In the genomic region with DNA sequence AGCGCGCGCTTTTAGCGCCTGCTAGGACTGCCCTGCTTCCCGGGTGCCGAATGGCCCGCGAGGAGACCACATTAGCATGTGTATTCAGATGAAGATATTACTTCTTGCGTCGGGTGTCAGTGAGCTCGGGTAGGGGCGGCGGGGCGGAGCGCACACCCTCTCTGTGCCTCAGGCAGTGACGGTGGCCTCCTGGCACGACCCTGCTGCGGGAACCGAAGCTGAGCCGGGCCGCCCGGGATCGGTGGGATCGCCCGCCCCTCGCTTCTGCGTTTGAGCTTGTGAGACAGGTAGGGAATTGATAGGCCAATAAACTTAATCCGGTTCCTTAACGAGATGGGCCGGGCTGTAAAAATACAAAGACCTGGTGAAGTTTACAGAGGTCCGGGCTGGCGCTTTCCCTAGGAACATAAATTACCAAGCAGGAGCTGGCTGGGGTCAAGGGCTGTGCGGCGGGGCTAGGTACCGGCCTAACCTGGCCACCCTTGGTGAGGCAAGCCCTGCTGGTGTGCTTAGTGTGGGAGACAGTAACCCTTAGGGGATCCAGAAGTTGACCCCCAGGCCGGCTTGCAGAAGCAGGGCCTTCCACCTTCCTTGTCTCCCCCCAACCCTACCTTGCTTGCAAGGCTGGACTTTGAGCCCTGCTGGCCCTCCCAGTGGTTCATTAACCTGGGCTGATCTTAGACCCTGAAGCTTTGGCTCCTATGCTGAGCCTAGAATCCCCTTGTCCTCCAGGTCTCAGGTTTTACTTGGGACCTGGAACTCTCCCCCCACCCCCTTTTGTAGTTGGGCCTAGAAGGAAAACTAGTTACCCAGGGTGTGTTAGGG, we compare ENCODE assay signal across 8 mouse cellular contexts. TPM values are rescaled to one million over a fixed set of nuclear protein-coding genes. Genes with fewer than 3 reads are reported as not detected.
DNase-seq lines count a peak whose midpoint lies in the region; ATAC-seq and TF ChIP-seq lines count a peak whose summit lies in the region.

No protein-coding gene starts in this region.

- no peaks in the 10 kb centered on the region for H3K9me3 ChIP-seq in embryonic facial prominence, embryonic 11.5 days (replicated peaks; ENCODE audit: control insufficient read depth, low read length)
- H3K9me3 ChIP-seq in midbrain, embryonic 12.5 days: no peaks in the 10 kb centered on the region

- peaks cover 32% of the 10 kb centered on the region for H3K27me3 ChIP-seq in embryonic facial prominence, embryonic 11.5 days (ENCODE audit: control insufficient read depth, insufficient read depth, low read length)
- H3K27me3 ChIP-seq in midbrain, embryonic 12.5 days: peaks cover 77% of the 10 kb centered on the region

- peaks cover 14% of the 10 kb centered on the region for H3K4me1 ChIP-seq in embryonic facial prominence, embryonic 11.5 days (ENCODE audit: control insufficient read depth, insufficient read depth, low read length)
- peaks cover 62% of the 10 kb centered on the region for H3K4me1 ChIP-seq in midbrain, embryonic 12.5 days

- WGBS in embryonic facial prominence, embryonic 11.5 days: 4% methylated on average over 36 of the region's 36 CpGs
- under 1% methylated on average over 36 of the region's 36 CpGs for WGBS in midbrain, embryonic 12.5 days

- intact Hi-C loops in gastrocnemius, adult 2 months (cut with DNase I): loop anchor here (2.0 kb wide), 1 partner anchor 35 kb away; no protein-coding TSS in a partner anchor
- intact Hi-C loops in left cerebral cortex, postnatal 36 days (cut with DNase I): loop anchor here (5.0 kb wide), 1 partner anchor 37 kb away; no protein-coding TSS in a partner anchor

- no peak for DNase-seq in gastrocnemius, adult 2 months
- no peak for DNase-seq in gastrocnemius, postnatal 25 days
- DNase-seq in embryonic facial prominence, embryonic 11.5 days (ENCODE audit: low spot score): peak; percentile 26
- DNase-seq in kidney, adult 18-20 months: peak; percentile 76
- DNase-seq in cerebellum, adult 11-12 months: no peak
- DNase-seq in gastrocnemius, postnatal 10 days: no peak
- no peak for DNase-seq in left cerebral cortex, postnatal 36 days (ENCODE audit: low spot score in 2 of 2)

- no peaks in the 10 kb centered on the region for H3K36me3 ChIP-seq in embryonic facial prominence, embryonic 11.5 days (replicated peaks; ENCODE audit: control insufficient read depth, insufficient read depth, low read depth, low read length)
- H3K36me3 ChIP-seq in midbrain, embryonic 12.5 days: peaks cover 17% of the 10 kb centered on the region

- H3K4me2 ChIP-seq in embryonic facial prominence, embryonic 11.5 days (ENCODE audit: low read depth, low read length): peak overlapping the region; percentile 93
- H3K4me2 ChIP-seq in midbrain, embryonic 12.5 days (replicated peaks): peak overlapping the region; percentile 75

- H3K27ac ChIP-seq in gastrocnemius, adult 2 months: no peak overlapping the region
- H3K27ac ChIP-seq in embryonic facial prominence, embryonic 11.5 days (replicated peaks; ENCODE audit: low read depth, low read length): no peak overlapping the region
- H3K27ac ChIP-seq in midbrain, embryonic 12.5 days (replicated peaks): peak overlapping the region; percentile 86

- peak overlapping the region; percentile 86 for H3K4me3 ChIP-seq in gastrocnemius, adult 2 months
- peak overlapping the region; percentile 52 for H3K4me3 ChIP-seq in embryonic facial prominence, embryonic 11.5 days (ENCODE audit: low read depth, low read length)
- peak overlapping the region; percentile 66 for H3K4me3 ChIP-seq in midbrain, embryonic 12.5 days

- TF ChIP-seq CTCF in gastrocnemius, adult 2 months (IDR thresholded peaks at IDR 0.05): no peak

- ATAC-seq in embryonic facial prominence, embryonic 11.5 days (replicated peaks; ENCODE audit: insufficient number of reproducible peaks, low FRiP score, low TSS enrichment, low read depth): peak; percentile 42; the same call in 1 of the 2 replicates
- ATAC-seq in midbrain, embryonic 12.5 days (ENCODE audit: low FRiP score, low read depth): peak; percentile 75

- peak overlapping the region; percentile 66 for H3K9ac ChIP-seq in embryonic facial prominence, embryonic 11.5 days (replicated peaks; ENCODE audit: low read length)
- H3K9ac ChIP-seq in midbrain, embryonic 12.5 days (replicated peaks): peak overlapping the region; percentile 78

RNA-seq across cellular contexts. Expression of gene Fgfr3, which starts 2.4 kb away (rescaled TPM):
- 1 to 10 TPM; 3.0 to 7.6 TPM for total RNA-seq in gastrocnemius, adult 2 months (2021)
- total RNA-seq in gastrocnemius, postnatal 25 days (2021): 1 to 10 TPM; 2.1 to 3.8 TPM
- 7.6 and 9.5 TPM in 2 replicates for polyA plus RNA-seq in embryonic facial prominence, embryonic 11.5 days (2014; fragmentation: Nextera tagmentation; extraction: Ambion mirVana)
- 66.2 and 88.3 TPM in 2 replicates for polyA plus RNA-seq in midbrain, embryonic 12.5 days (2016; fragmentation: Nextera tagmentation; extraction: Ambion mirVana)
- 1 to 10 TPM; 1.9 to 2.7 TPM for total RNA-seq in gastrocnemius, postnatal 10 days (2021)
- 100 to 1,000 TPM; 120 to 133 TPM for total RNA-seq in left cerebral cortex, postnatal 36 days (2021)

RNA-seq across cellular contexts. Expression of gene Letm1, which starts 58.8 kb away (rescaled TPM):
- 10 to 100 TPM; 70.4 to 95.2 TPM for total RNA-seq in gastrocnemius, adult 2 months (2021)
- total RNA-seq in gastrocnemius, postnatal 25 days (2021): 10 to 100 TPM; 81.0 to 83.2 TPM
- polyA plus RNA-seq in embryonic facial prominence, embryonic 11.5 days (2014; fragmentation: Nextera tagmentation; extraction: Ambion mirVana): 46.1 and 48.9 TPM in 2 replicates
- 49.0 and 54.2 TPM in 2 replicates for polyA plus RNA-seq in midbrain, embryonic 12.5 days (2016; fragmentation: Nextera tagmentation; extraction: Ambion mirVana)
- 10 to 100 TPM; 58.5 to 69.5 TPM for total RNA-seq in gastrocnemius, postnatal 10 days (2021)
- 100 to 1,000 TPM; 108 to 113 TPM for total RNA-seq in left cerebral cortex, postnatal 36 days (2021)

Comparison
In these comparisons a context has a peak if more than half of its experiments do, and no peak if none do; other contexts are left out.
1. DNase-seq: peak in embryonic facial prominence, embryonic 11.5 days (single experiment) and kidney, adult 18-20 months (single experiment); none in gastrocnemius, adult 2 months (single experiment), gastrocnemius, postnatal 25 days (single experiment), cerebellum, adult 11-12 months (single experiment), gastrocnemius, postnatal 10 days (single experiment) and left cerebral cortex, postnatal 36 days (0 of 2).
2. RNA of gene Fgfr3, which starts 2.4 kb away (total RNA-seq): 120 to 133 TPM in left cerebral cortex, postnatal 36 days; 3.0 to 7.6 TPM in gastrocnemius, adult 2 months, 2.1 to 3.8 TPM in gastrocnemius, postnatal 25 days and 1.9 to 2.7 TPM in gastrocnemius, postnatal 10 days; every median in the first group is over 10 times any median in the second.
3. Peak in every context shown above with its lines, with median percentiles within 50 percentile points of each other: H3K4me3 ChIP-seq.